In the genomic region with DNA sequence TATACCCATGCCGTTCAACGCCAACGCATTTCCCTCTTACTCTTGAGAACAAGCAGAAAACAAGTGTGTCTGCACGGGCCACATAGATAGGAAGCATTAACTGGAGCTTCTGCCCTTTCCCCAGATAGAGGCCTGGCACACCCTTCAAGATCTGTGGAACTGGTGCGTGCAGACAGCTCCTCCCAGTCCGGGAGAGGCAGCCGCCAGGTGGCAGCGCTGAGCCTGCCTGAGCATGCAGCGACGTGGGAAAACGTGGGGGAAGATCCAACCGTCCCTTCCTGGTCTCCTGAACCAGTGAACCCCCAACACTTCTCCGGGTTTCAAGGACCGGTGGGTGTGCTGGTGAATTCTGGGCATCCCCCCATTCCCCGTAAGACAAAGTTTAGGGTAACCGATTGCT, we compare ENCODE assay signal across 8 mouse cellular contexts. TPM values are rescaled to one million over a fixed set of nuclear protein-coding genes. Genes with fewer than 3 reads are reported as not detected.
A peak's percentile ranks its signal among the peaks of the same experiment; 100 is the strongest.
DNase-seq lines count a peak whose midpoint lies in the region; ATAC-seq lines count a peak whose summit lies in the region.

No protein-coding gene starts in this region.

- no peaks in the 10 kb centered on the region for H3K27me3 ChIP-seq in hindbrain, embryonic 11.5 days (ENCODE audit: control insufficient read depth, insufficient read depth, low read length)

- H3K9ac ChIP-seq in hindbrain, embryonic 11.5 days (ENCODE audit: low read depth, low read length) = peak overlapping the region; percentile 76

- H3K36me3 ChIP-seq in hindbrain, embryonic 11.5 days (ENCODE audit: control insufficient read depth, insufficient read depth, low read length) = no peaks in the 10 kb centered on the region

- WGBS in hindbrain, embryonic 11.5 days = 4% methylated on average over 16 of the region's 16 CpGs

- peak overlapping the region; percentile 97 for H3K27ac ChIP-seq in hindbrain, embryonic 11.5 days (ENCODE audit: low read depth, low read length)

- H3K4me3 ChIP-seq in hindbrain, embryonic 11.5 days (ENCODE audit: low read depth, low read length) = peak overlapping the region; percentile 48

- peak overlapping the region; percentile 94 for H3K4me2 ChIP-seq in hindbrain, embryonic 11.5 days (replicated peaks; ENCODE audit: low read depth, low read length)

- no peaks in the 10 kb centered on the region for H3K9me3 ChIP-seq in hindbrain, embryonic 11.5 days (ENCODE audit: control insufficient read depth, low read length)

- DNase-seq in NIH3T3 (ENCODE audit: low read depth) = peak; percentile 95
- peak; percentile 95 for DNase-seq in cerebellum, adult 9-10 months
- peak; percentile 86 to 98 for DNase-seq in frontal cortex, adult 2 months (ENCODE audit: extremely low spot score in 1 of 2, low spot score in 1 of 2)
- DNase-seq in hindbrain, embryonic 11.5 days (ENCODE audit: low spot score) = peak; percentile 98
- peak; percentile 90 for DNase-seq in left cerebral cortex, adult 11 months (ENCODE audit: low spot score)
- peak; percentile 94 to 96 for DNase-seq in lung, postnatal 4 days
- DNase-seq in retina, postnatal 7 days (ENCODE audit: low read depth, low spot score) = peak; percentile 81
- peak; percentile 90 to 95 for DNase-seq in urinary bladder, adult 18-20 months (ENCODE audit: low spot score in 2 of 2)

- H3K4me1 ChIP-seq in hindbrain, embryonic 11.5 days (replicated peaks; ENCODE audit: control insufficient read depth, insufficient read depth, low read length) = no peaks in the 10 kb centered on the region

- ATAC-seq in hindbrain, embryonic 11.5 days (ENCODE audit: low FRiP score) = peak; percentile 41

RNA-seq across cellular contexts. Expression of a gene that starts 4.3 kb away (rescaled TPM):
- 35.5 and 41.6 TPM in 2 replicates for polyA plus RNA-seq in frontal cortex, adult 2 months (2012; rRNA removed)
- 139 and 156 TPM in 2 replicates for polyA plus RNA-seq in hindbrain, embryonic 11.5 days (2014; fragmentation: Nextera tagmentation; extraction: Ambion mirVana)

Comparison
In these comparisons a context has a peak if more than half of its experiments do, and no peak if none do; other contexts are left out.
1. Peak in every context shown above with its lines: DNase-seq, ATAC-seq, H3K4me3 ChIP-seq and H3K27ac ChIP-seq.